Mouse (Mus musculus): ENCODE results near the gene Slc26a3.
A peak's percentile ranks its signal among the peaks of the same experiment; 100 is the strongest.
"Not testable (repeated sequence)": the region's sequence is repeated elsewhere in the genome, so short reads cannot be mapped to it uniquely, and the experiment has no call there.

Slc26a3 gene

GRCm38 (mm10) chr12:31421901-31422574, 31.4 kb downstream of the Slc26a3 start:
- DNase-seq (ENCODE audit: low read depth), result no peak

- no peak for DNase-seq (ENCODE audit: low read depth)
Observed at GRCm38 (mm10) chr12:31437791-31438190, 47.1 kb downstream of the Slc26a3 start.

- DNase-seq (ENCODE audit: low read depth), result no peak
Observed at GRCm38 (mm10) chr12:31439612-31440011, 48.9 kb downstream of the Slc26a3 start.

- peak; percentile 55 for DNase-seq (ENCODE audit: low read depth)
Observed at GRCm38 (mm10) chr12:31444131-31444546, 53.5 kb downstream of the Slc26a3 start.

GRCm38 (mm10) chr12:31444827-31445226, 54.2 kb downstream of the Slc26a3 start:
- peak; percentile 14 for DNase-seq (ENCODE audit: low read depth)

GRCm38 (mm10) chr12:31449341-31449740, 58.7 kb downstream of the Slc26a3 start:
- DNase-seq (ENCODE audit: low read depth), result peak; percentile 22

- no peak for DNase-seq (ENCODE audit: low read depth)
Observed at GRCm38 (mm10) chr12:31456271-31456670, 65.6 kb downstream of the Slc26a3 start.

GRCm38 (mm10) chr12:31458474-31458873, 67.8 kb downstream of the Slc26a3 start:
- DNase-seq (ENCODE audit: low read depth), result no peak

GRCm38 (mm10) chr12:31460270-31460669, 69.6 kb downstream of the Slc26a3 start:
- DNase-seq (ENCODE audit: low read depth), result peak; percentile 15

GRCm38 (mm10) chr12:31461371-31461770, 70.7 kb downstream of the Slc26a3 start:
- no peak for DNase-seq (ENCODE audit: low read depth)

- no peak for DNase-seq (ENCODE audit: low read depth)
Observed at GRCm38 (mm10) chr12:31462615-31463014, 71.9 kb downstream of the Slc26a3 start.

GRCm38 (mm10) chr12:31478182-31478581, 87.5 kb downstream of the Slc26a3 start:
- not testable (repeated sequence) for DNase-seq (ENCODE audit: low read depth)

- DNase-seq (ENCODE audit: low read depth), result peak; percentile 14
Observed at GRCm38 (mm10) chr12:31486431-31486830, 95.8 kb downstream of the Slc26a3 start.

GRCm38 (mm10) chr12:31498936-31499313, 108.3 kb downstream of the Slc26a3 start:
- DNase-seq (ENCODE audit: low read depth), result no peak

GRCm38 (mm10) chr12:31499314-31500131, 108.9 kb downstream of the Slc26a3 start, which contains the start of gene Cbll1:
Cbll1 (minus strand) TSS chr12:31499616.
- DNase-seq (ENCODE audit: low read depth), result peak; percentile 97

GRCm38 (mm10) chr12:31500196-31500595, 109.5 kb downstream of the Slc26a3 start:
- DNase-seq (ENCODE audit: low read depth), result no peak

GRCm38 (mm10) chr12:31501266-31501665, 110.6 kb downstream of the Slc26a3 start:
- DNase-seq (ENCODE audit: low read depth), result no peak

- DNase-seq (ENCODE audit: low read depth), result no peak
Observed at GRCm38 (mm10) chr12:31503211-31503610, 112.5 kb downstream of the Slc26a3 start.

GRCm38 (mm10) chr12:31507718-31508364, 117.2 kb downstream of the Slc26a3 start:
- peak; percentile 82 for DNase-seq (ENCODE audit: low read depth)

- DNase-seq (ENCODE audit: low read depth), result peak; percentile 51
Observed at GRCm38 (mm10) chr12:31508496-31508895, 117.8 kb downstream of the Slc26a3 start.

GRCm38 (mm10) chr12:31511218-31511617, 120.5 kb downstream of the Slc26a3 start:
- DNase-seq (ENCODE audit: low read depth), result no peak

GRCm38 (mm10) chr12:31512634-31513411, 122.2 kb downstream of the Slc26a3 start:
- no peak for DNase-seq (ENCODE audit: low read depth)
